Mouse (Mus musculus) lung, embryonic 16.5 days (tissue): ENCODE measurements around the gene Tmem37. TPM values are rescaled to one million over a fixed set of nuclear protein-coding genes. Genes with fewer than 3 reads are reported as not detected.

ENCODE experiments used
- ATAC-seq: fragments of 200-750 bp; cut with Nextera tagmentation; 2 replicates; pipeline ENCODE4 v1.8.0; 2017; ENCODE audit warnings: low read depth, mild to moderate bottlenecking, moderate library complexity
- H3K27ac ChIP-seq: fragments of 300-500 bp; sonication (generic); 2 replicates; pipeline ENCODE4 v1.5.1; 2014; ENCODE audit warnings: mild to moderate bottlenecking, control low read depth, low read length
- H3K27me3 ChIP-seq: fragments of 300-500 bp; sonication (generic); 2 replicates; pipeline ENCODE4 v1.6.1; 2014; ENCODE audit warnings: low read depth, low read length, mixed read lengths; ENCODE audit not compliant: control insufficient read depth, insufficient read depth
- H3K36me3 ChIP-seq: fragments of 300-500 bp; sonication (generic); 2 replicates; pipeline ENCODE4 v1.6.1; 2014; ENCODE audit warnings: low read length; ENCODE audit not compliant: control insufficient read depth, insufficient read depth
- H3K4me1 ChIP-seq: fragments of 300-500 bp; sonication (generic); replicated peaks from 2 replicates; pipeline ENCODE4 v1.6.1; 2014; ENCODE audit warnings: low read length, mixed read lengths; ENCODE audit not compliant: control insufficient read depth, insufficient read depth
- H3K4me2 ChIP-seq: fragments of 300-500 bp; sonication (generic); 2 replicates; pipeline ENCODE4 v1.6.1; 2014; ENCODE audit warnings: low read depth, low read length, control low read depth
- H3K4me3 ChIP-seq: fragments of 300-500 bp; sonication (generic); 2 replicates; pipeline ENCODE4 v1.5.1; 2014; ENCODE audit warnings: mild to moderate bottlenecking, low read length, control low read depth
- H3K9ac ChIP-seq: fragments of 300-500 bp; sonication (generic); 2 replicates; pipeline ENCODE4 v1.6.1; 2014; ENCODE audit warnings: low read length, control low read depth
- H3K9me3 ChIP-seq: fragments of 300-500 bp; sonication (generic); 2 replicates; pipeline ENCODE4 v1.6.1; 2016; ENCODE audit warnings: low read length; ENCODE audit not compliant: control insufficient read depth
- WGBS: fragments of 180-500 bp; shearing (Covaris S2); extraction: QIAGEN DNeasy Blood & Tissue Kit; methylation state at CpG from one replicate; pipeline ENCODE4 v1.1.7; 2014; 5-methylcytosine and 5-hydroxymethylcytosine counted together
- polyA plus RNA-seq: library from polyadenylated mRNA; unstranded; fragments of >200 nt; fragmentation: Nextera tagmentation; extraction: Ambion mirVana; gene quantifications from 2 replicates; pipeline ENCODE4 v1.2.1, GENCODE M21; 2015

Gene Tmem37
- polyA plus RNA-seq, 1 experiment from 2014 or later: 11.4 TPM

DNA sequence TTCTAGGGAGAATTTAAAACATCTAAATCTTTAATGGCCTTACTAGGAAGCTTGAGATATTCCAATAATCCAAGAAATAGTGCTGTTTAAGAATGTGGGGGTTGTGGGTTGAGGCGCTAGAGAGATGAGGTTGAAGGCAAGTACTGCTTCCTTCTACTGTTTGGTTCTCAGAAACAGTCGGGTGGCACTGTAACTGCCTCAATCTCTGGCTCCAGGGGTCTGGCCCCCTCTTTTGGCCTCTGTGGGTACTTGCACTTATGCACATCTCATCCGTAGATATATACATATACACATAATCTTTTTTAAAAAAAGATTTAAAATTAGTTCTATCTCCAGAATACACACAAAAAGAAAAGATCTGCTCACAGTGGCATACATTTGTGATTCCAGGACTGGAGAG is 55.0 kb downstream of the Tmem37 start:
- WGBS: 54% methylated on average over 3 of the region's 3 CpGs
- Histone ChIP-seq H3K4me3 (no peak overlapping the region), H3K27ac (no peak overlapping the region), H3K36me3 (no peaks in the 10 kb centered on the region), H3K4me1 (no peaks in the 10 kb centered on the region), H3K9ac (no peak overlapping the region), H3K9me3 (no peaks in the 10 kb centered on the region), H3K27me3 (no peaks in the 10 kb centered on the region), H3K4me2 (no peak overlapping the region)
- ATAC-seq: no peak

Other genes with a start within 250 kb of the Tmem37 start
- 4.4 and 6.5 TPM in 2 replicates for gene Ptpn4, start 236.5 kb downstream of the Tmem37 start, polyA plus RNA-seq
- 6.7 and 7.6 TPM in 2 replicates for gene Tmem177, start 160.9 kb downstream of the Tmem37 start, polyA plus RNA-seq
- gene Cfap221, start 76.8 kb downstream of the Tmem37 start, polyA plus RNA-seq: 1.0 and 1.1 TPM in 2 replicates
- 0.16 TPM in 1 of 2 replicates, not detected in the other for gene Sctr, start 67.2 kb downstream of the Tmem37 start, polyA plus RNA-seq
- gene Dbi, start 47.0 kb upstream of the Tmem37 start, polyA plus RNA-seq: 457 and 459 TPM in 2 replicates
- gene 3110009E18Rik, start 47.1 kb upstream of the Tmem37 start, polyA plus RNA-seq: 18.1 and 18.7 TPM in 2 replicates
- 3.0 and 3.6 TPM in 2 replicates for gene Steap3, start 198.6 kb upstream of the Tmem37 start, polyA plus RNA-seq